Mouse (Mus musculus): Measurements from ENCODE around the gene Aasdh. TPM values are rescaled to one million over a fixed set of nuclear protein-coding genes. Genes with fewer than 3 reads are reported as not detected.

The Aasdh gene
- total RNA-seq, 1 experiment from 2014 or later, result 32.1 TPM

- no peak for DNase-seq
These were observed 5.5 kb upstream of the Aasdh start for GRCm38 (mm10) chr5:76910807-76911206.

GRCm38 (mm10) chr5:76906155-76906499, 813 bp upstream of the Aasdh start:
- no peak for DNase-seq

GRCm38 (mm10) chr5:76904713-76905404, 455 bp downstream of the Aasdh start:
- DNase-seq, result no peak

GRCm38 (mm10) chr5:76902131-76902530, 3.2 kb downstream of the Aasdh start:
- no peak for DNase-seq

- no peak for DNase-seq
These were observed 12.2 kb downstream of the Aasdh start for GRCm38 (mm10) chr5:76893084-76893483.

- no peak for DNase-seq
These were observed 12.7 kb downstream of the Aasdh start for GRCm38 (mm10) chr5:76892608-76893007.

GRCm38 (mm10) chr5:76887011-76887410, 18.3 kb downstream of the Aasdh start:
- DNase-seq, result no peak

- DNase-seq, result no peak
These were observed 21.2 kb downstream of the Aasdh start for GRCm38 (mm10) chr5:76884107-76884506.

- DNase-seq, result no peak
These were observed 29.1 kb downstream of the Aasdh start for GRCm38 (mm10) chr5:76876106-76876758.

GRCm38 (mm10) chr5:76869553-76869952, 35.8 kb downstream of the Aasdh start:
- no peak for DNase-seq

GRCm38 (mm10) chr5:76868693-76869286, 36.5 kb downstream of the Aasdh start:
- DNase-seq, result no peak

GRCm38 (mm10) chr5:76866819-76867218, 38.5 kb downstream of the Aasdh start:
- DNase-seq, result no peak

GRCm38 (mm10) chr5:76858444-76858843, 46.9 kb downstream of the Aasdh start:
- no peak for DNase-seq

- no peak for DNase-seq
These were observed 48.0 kb downstream of the Aasdh start for GRCm38 (mm10) chr5:76857103-76858015.

- no peak for DNase-seq
These were observed 49.3 kb downstream of the Aasdh start for GRCm38 (mm10) chr5:76855829-76856600.

- DNase-seq, result peak; percentile 85
These were observed 51.8 kb downstream of the Aasdh start for GRCm38 (mm10) chr5:76853549-76853948.

GRCm38 (mm10) chr5:76851316-76851715, 54.0 kb downstream of the Aasdh start:
- no peak for DNase-seq

- no peak for DNase-seq
These were observed 58.2 kb downstream of the Aasdh start for GRCm38 (mm10) chr5:76847106-76847505.

GRCm38 (mm10) chr5:76844618-76845186, 60.6 kb downstream of the Aasdh start:
- no peak for DNase-seq

GRCm38 (mm10) chr5:76843851-76844419, 61.4 kb downstream of the Aasdh start:
- DNase-seq, result peak; percentile 27

- DNase-seq, result peak; percentile 66
These were observed 61.9 kb downstream of the Aasdh start for GRCm38 (mm10) chr5:76843448-76843847.
